Mouse (Mus musculus): ENCODE data around the gene Grm4. TPM values are rescaled to one million over a fixed set of nuclear protein-coding genes. Genes with fewer than 3 reads are reported as not detected.
A peak's percentile ranks its signal among the peaks of the same experiment; 100 is the strongest.

The Grm4 gene
- polyA plus RNA-seq (2015; fragmentation: Nextera tagmentation; extraction: Ambion mirVana) = 0.13 and 0.24 TPM in 2 replicates

GRCm38 (mm10) chr17:27521303-27521702 is at the start of gene Grm4:
TSS of gene Grm4 (minus strand) at chr17:27521403.
- Histone ChIP-seq H3K4me3 (ENCODE audit: low read length) (no peak within 1 kb of the TSS), H3K4me2 (ENCODE audit: low read depth, low read length) (no peak within 1 kb of the TSS), H3K27ac (ENCODE audit: low read length) (no peak within 1 kb of the TSS), H3K9ac (ENCODE audit: low read length) (no peak within 1 kb of the TSS), H3K4me1 (replicated peaks; ENCODE audit: control insufficient read depth, insufficient read depth, low read length) (no peaks in the 10 kb centered on the region), H3K9me3 (ENCODE audit: control insufficient read depth, low read length) (no peaks in the 10 kb centered on the region), H3K27me3 (ENCODE audit: control insufficient read depth, insufficient read depth, low read depth, low read length) (peaks cover 33% of the 10 kb centered on the region), H3K36me3 (ENCODE audit: control insufficient read depth, insufficient read depth, low read length) (no peaks in the 10 kb centered on the region)
- ATAC-seq (ENCODE audit: low read depth) = no peak
- 74% methylated on average over 5 of the region's 5 CpGs for WGBS

GRCm38 (mm10) chr17:27568228-27568627 is 47.0 kb upstream of the Grm4 start:
- Histone ChIP-seq H3K9ac (ENCODE audit: low read length) (no peak overlapping the region), H3K4me1 (replicated peaks; ENCODE audit: control insufficient read depth, insufficient read depth, low read length) (peaks cover 9% of the 10 kb centered on the region), H3K4me2 (ENCODE audit: low read depth, low read length) (no peak overlapping the region), H3K27ac (ENCODE audit: low read length) (no peak overlapping the region), H3K9me3 (ENCODE audit: control insufficient read depth, low read length) (no peaks in the 10 kb centered on the region), H3K4me3 (ENCODE audit: low read length) (no peak overlapping the region), H3K36me3 (ENCODE audit: control insufficient read depth, insufficient read depth, low read length) (no peaks in the 10 kb centered on the region), H3K27me3 (ENCODE audit: control insufficient read depth, insufficient read depth, low read depth, low read length) (no peaks in the 10 kb centered on the region)
- ATAC-seq (ENCODE audit: low read depth) = no peak
- WGBS = 87% methylated on average over 5 of the region's 5 CpGs

- Histone ChIP-seq H3K4me3 (ENCODE audit: low read length) (peak overlapping the region; percentile 74), H3K27me3 (ENCODE audit: control insufficient read depth, insufficient read depth, low read depth, low read length) (no peaks in the 10 kb centered on the region), H3K9me3 (ENCODE audit: control insufficient read depth, low read length) (no peaks in the 10 kb centered on the region), H3K4me1 (replicated peaks; ENCODE audit: control insufficient read depth, insufficient read depth, low read length) (peaks cover 14% of the 10 kb centered on the region), H3K4me2 (ENCODE audit: low read depth, low read length) (peak overlapping the region; percentile 97), H3K36me3 (ENCODE audit: control insufficient read depth, insufficient read depth, low read length) (0 out of 2 replicates have a peak, but pooled peaks cover 3% of the 10 kb centered on the region), H3K27ac (ENCODE audit: low read length) (no peak overlapping the region), H3K9ac (ENCODE audit: low read length) (peak overlapping the region; percentile 79)
- peak; percentile 36; the same call in 1 of the 2 replicates for ATAC-seq (ENCODE audit: low read depth)
- 0% methylated on average over 13 of the region's 13 CpGs for WGBS
These were observed 44.7 kb upstream of the Grm4 start for GRCm38 (mm10) chr17:27565942-27566267.

GRCm38 (mm10) chr17:27565163-27565941 is 44.1 kb upstream of the Grm4 start, which contains the start of gene AI413582:
TSS of gene AI413582 (minus strand) at chr17:27565756.
- no peaks in the 10 kb centered on the region for H3K27me3 ChIP-seq (ENCODE audit: control insufficient read depth, insufficient read depth, low read depth, low read length)
- no peaks in the 10 kb centered on the region for H3K9me3 ChIP-seq (ENCODE audit: control insufficient read depth, low read length)
- peak; percentile 94 for ATAC-seq (ENCODE audit: low read depth)
- H3K36me3 ChIP-seq (ENCODE audit: control insufficient read depth, insufficient read depth, low read length) = 0 out of 2 replicates have a peak, but pooled peaks cover 3% of the 10 kb centered on the region
- peak within 1 kb of the TSS; percentile 28; the same call in 1 of the 2 replicates for H3K27ac ChIP-seq (ENCODE audit: low read length)
- H3K4me3 ChIP-seq (ENCODE audit: low read length) = peak within 1 kb of the TSS; percentile 74
- WGBS = under 1% methylated on average over 54 of the region's 58 CpGs
- H3K4me2 ChIP-seq (ENCODE audit: low read depth, low read length) = peak within 1 kb of the TSS; percentile 97
- peaks cover 14% of the 10 kb centered on the region for H3K4me1 ChIP-seq (replicated peaks; ENCODE audit: control insufficient read depth, insufficient read depth, low read length)
- H3K9ac ChIP-seq (ENCODE audit: low read length) = peak within 1 kb of the TSS; percentile 79

GRCm38 (mm10) chr17:27564391-27565162 is 43.4 kb upstream of the Grm4 start:
- peak overlapping the region; percentile 74 for H3K4me3 ChIP-seq (ENCODE audit: low read length)
- peak overlapping the region; percentile 79; the same call in 1 of the 2 replicates for H3K9ac ChIP-seq (ENCODE audit: low read length)
- H3K4me2 ChIP-seq (ENCODE audit: low read depth, low read length) = peak overlapping the region; percentile 97
- no peak overlapping the region for H3K27ac ChIP-seq (ENCODE audit: low read length)
- no peaks in the 10 kb centered on the region for H3K27me3 ChIP-seq (ENCODE audit: control insufficient read depth, insufficient read depth, low read depth, low read length)
- H3K36me3 ChIP-seq (ENCODE audit: control insufficient read depth, insufficient read depth, low read length) = 0 out of 2 replicates have a peak, but pooled peaks cover 3% of the 10 kb centered on the region
- H3K9me3 ChIP-seq (ENCODE audit: control insufficient read depth, low read length) = no peaks in the 10 kb centered on the region
- WGBS = 14% methylated on average over 20 of the region's 20 CpGs
- no peak for ATAC-seq (ENCODE audit: low read depth)
- H3K4me1 ChIP-seq (replicated peaks; ENCODE audit: control insufficient read depth, insufficient read depth, low read length) = peaks cover 14% of the 10 kb centered on the region

GRCm38 (mm10) chr17:27563771-27564244 is 42.6 kb upstream of the Grm4 start:
- no peak overlapping the region for H3K4me3 ChIP-seq (ENCODE audit: low read length)
- no peaks in the 10 kb centered on the region for H3K27me3 ChIP-seq (ENCODE audit: control insufficient read depth, insufficient read depth, low read depth, low read length)
- no peak overlapping the region for H3K27ac ChIP-seq (ENCODE audit: low read length)
- no peak overlapping the region for H3K9ac ChIP-seq (ENCODE audit: low read length)
- H3K4me1 ChIP-seq (replicated peaks; ENCODE audit: control insufficient read depth, insufficient read depth, low read length) = peaks cover 17% of the 10 kb centered on the region
- no peak overlapping the region for H3K4me2 ChIP-seq (ENCODE audit: low read depth, low read length)
- 0 out of 2 replicates have a peak, but pooled peaks cover 3% of the 10 kb centered on the region for H3K36me3 ChIP-seq (ENCODE audit: control insufficient read depth, insufficient read depth, low read length)
- WGBS = 50% methylated on average over 7 of the region's 7 CpGs
- ATAC-seq (ENCODE audit: low read depth) = no peak
- H3K9me3 ChIP-seq (ENCODE audit: control insufficient read depth, low read length) = no peaks in the 10 kb centered on the region

- no peak for ATAC-seq (ENCODE audit: low read depth)
- Histone ChIP-seq H3K4me2 (ENCODE audit: low read depth, low read length) (no peak overlapping the region), H3K9ac (ENCODE audit: low read length) (no peak overlapping the region), H3K4me3 (ENCODE audit: low read length) (no peak overlapping the region), H3K36me3 (ENCODE audit: control insufficient read depth, insufficient read depth, low read length) (0 out of 2 replicates have a peak, but pooled peaks cover 3% of the 10 kb centered on the region), H3K4me1 (replicated peaks; ENCODE audit: control insufficient read depth, insufficient read depth, low read length) (peaks cover 28% of the 10 kb centered on the region), H3K9me3 (ENCODE audit: control insufficient read depth, low read length) (no peaks in the 10 kb centered on the region), H3K27ac (ENCODE audit: low read length) (no peak overlapping the region), H3K27me3 (ENCODE audit: control insufficient read depth, insufficient read depth, low read depth, low read length) (no peaks in the 10 kb centered on the region; the same call in 1 of the 2 replicates)
- 65% methylated on average over 9 of the region's 11 CpGs for WGBS
These were observed 40.8 kb upstream of the Grm4 start for GRCm38 (mm10) chr17:27561809-27562526.

- Histone ChIP-seq H3K9me3 (ENCODE audit: control insufficient read depth, low read length) (no peaks in the 10 kb centered on the region), H3K9ac (ENCODE audit: low read length) (no peak overlapping the region), H3K27me3 (ENCODE audit: control insufficient read depth, insufficient read depth, low read depth, low read length) (no peaks in the 10 kb centered on the region; the same call in 1 of the 2 replicates), H3K36me3 (ENCODE audit: control insufficient read depth, insufficient read depth, low read length) (0 out of 2 replicates have a peak, but pooled peaks cover 3% of the 10 kb centered on the region), H3K4me2 (ENCODE audit: low read depth, low read length) (no peak overlapping the region), H3K4me1 (replicated peaks; ENCODE audit: control insufficient read depth, insufficient read depth, low read length) (peaks cover 25% of the 10 kb centered on the region), H3K27ac (ENCODE audit: low read length) (no peak overlapping the region), H3K4me3 (ENCODE audit: low read length) (no peak overlapping the region)
- 82% methylated on average over 13 of the region's 13 CpGs for WGBS
- ATAC-seq (ENCODE audit: low read depth) = no peak
These were observed 39.8 kb upstream of the Grm4 start for GRCm38 (mm10) chr17:27560926-27561480.

Measured in lung, embryonic 16.5 days (tissue).